Mouse (Mus musculus): Measurements from ENCODE around the gene Ccl12.

Gene Ccl12

GRCm38 (mm10) chr11:82101529-82101928, at the start of gene Ccl12:
Gene Ccl12, plus strand, starts transcription at chr11:82101845.
- no peak for DNase-seq

GRCm38 (mm10) chr11:82053849-82054248, 47.8 kb upstream of the Ccl12 start:
- no peak for DNase-seq

- no peak for DNase-seq
Observed at GRCm38 (mm10) chr11:82057646-82058045, 44.0 kb upstream of the Ccl12 start, which contains the start of gene Ccl11. Gene Ccl11, plus strand, starts transcription at chr11:82057823.

- no peak for DNase-seq
Observed at GRCm38 (mm10) chr11:82062226-82062625, 39.4 kb upstream of the Ccl12 start.

- no peak for DNase-seq
Observed at GRCm38 (mm10) chr11:82063454-82063853, 38.2 kb upstream of the Ccl12 start.

- no peak for DNase-seq
Observed at GRCm38 (mm10) chr11:82066953-82067571, 34.6 kb upstream of the Ccl12 start.

- DNase-seq, result no peak
Observed at GRCm38 (mm10) chr11:82071076-82071475, 30.6 kb upstream of the Ccl12 start.

GRCm38 (mm10) chr11:82072374-82072773, 29.3 kb upstream of the Ccl12 start:
- no peak for DNase-seq

- no peak for DNase-seq
Observed at GRCm38 (mm10) chr11:82072984-82073383, 28.7 kb upstream of the Ccl12 start.

GRCm38 (mm10) chr11:82073686-82074085, 28.0 kb upstream of the Ccl12 start:
- DNase-seq, result no peak

GRCm38 (mm10) chr11:82077031-82077430, 24.6 kb upstream of the Ccl12 start:
- no peak for DNase-seq

GRCm38 (mm10) chr11:82078136-82078730, 23.4 kb upstream of the Ccl12 start:
- no peak for DNase-seq

- no peak for DNase-seq
Observed at GRCm38 (mm10) chr11:82080865-82081264, 20.8 kb upstream of the Ccl12 start.

- DNase-seq, result no peak
Observed at GRCm38 (mm10) chr11:82084360-82084759, 17.3 kb upstream of the Ccl12 start.

GRCm38 (mm10) chr11:82099511-82100323, 1.9 kb upstream of the Ccl12 start:
- no peak for DNase-seq

GRCm38 (mm10) chr11:82101087-82101486, 558 bp upstream of the Ccl12 start:
- DNase-seq, result no peak

GRCm38 (mm10) chr11:82109611-82110010, 8.0 kb downstream of the Ccl12 start:
- DNase-seq, result no peak

- no peak for DNase-seq
Observed at GRCm38 (mm10) chr11:82110372-82111248, 9.0 kb downstream of the Ccl12 start.

- DNase-seq, result no peak
Observed at GRCm38 (mm10) chr11:82114885-82115284, 13.2 kb downstream of the Ccl12 start, which contains the start of gene Ccl8. Gene Ccl8, plus strand, starts transcription at chr11:82115185.

GRCm38 (mm10) chr11:82116041-82116440, 14.4 kb downstream of the Ccl12 start:
- no peak for DNase-seq

GRCm38 (mm10) chr11:82132977-82133376, 31.3 kb downstream of the Ccl12 start:
- DNase-seq, result no peak

GRCm38 (mm10) chr11:82136196-82136595, 34.6 kb downstream of the Ccl12 start:
- DNase-seq, result no peak
